In the genomic region with DNA sequence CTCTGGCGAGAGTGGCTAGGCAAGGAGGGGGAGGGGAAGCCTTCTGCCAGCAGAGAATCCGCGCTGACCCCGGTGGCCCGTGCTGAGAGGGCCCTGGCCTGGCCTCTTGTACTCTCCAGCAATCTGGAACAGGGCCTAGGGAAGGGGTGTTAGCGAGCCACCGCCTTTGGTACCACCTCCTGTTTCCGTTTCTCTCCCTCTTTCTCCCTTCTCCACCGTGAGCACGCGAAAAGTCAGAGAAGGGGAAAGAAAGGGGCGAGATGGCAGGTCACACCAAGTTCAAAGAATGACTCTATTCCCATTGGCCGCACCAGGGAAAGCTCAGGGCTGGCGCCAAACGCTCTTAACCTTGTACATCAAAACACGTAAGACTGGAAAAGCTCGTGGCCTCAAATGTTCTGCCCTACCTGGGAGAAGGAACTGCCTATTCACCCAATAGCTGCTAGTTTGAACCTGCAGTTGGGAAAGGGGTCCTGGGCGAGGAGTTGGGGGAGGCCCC, we compare ENCODE assay signal across 9 mouse cellular contexts. TPM values are rescaled to one million over a fixed set of nuclear protein-coding genes. Genes with fewer than 3 reads are reported as not detected.
DNase-seq lines count a peak whose midpoint lies in the region; ATAC-seq and TF ChIP-seq lines count a peak whose summit lies in the region.
"Had no signal": no experiment of that assay in that cellular context is flagged by ENCODE, and none has a peak within 500 bp of the region (broad histone marks: within the 10 kb centered on the region; RNA-seq: fewer than 3 reads in every experiment).

No protein-coding gene starts in this region.

- H3K9me3 ChIP-seq in limb, embryonic 14.5 days (ENCODE audit: control insufficient read depth, low read length): no peaks in the 10 kb centered on the region
- H3K9me3 ChIP-seq in stomach, postnatal 0 days (ENCODE audit: control insufficient read depth, low read length): no peaks in the 10 kb centered on the region

- peak overlapping the region; percentile 85 for H3K4me2 ChIP-seq in limb, embryonic 14.5 days (replicated peaks; ENCODE audit: low read depth, low read length, severe bottlenecking)
- H3K4me2 ChIP-seq in stomach, postnatal 0 days (replicated peaks; ENCODE audit: low read depth): peak overlapping the region; percentile 53

- no peak for TF ChIP-seq EP300 in heart, adult 2 months (IDR thresholded peaks at IDR 0.05; ENCODE audit: insufficient read depth, low read depth, low read length)
- TF ChIP-seq EP300 in stomach, postnatal 0 days (optimal IDR thresholded peaks at IDR 0.05): no peak

- peak overlapping the region; percentile 93 for H3K27ac ChIP-seq in heart, adult 2 months
- peak overlapping the region; percentile 90 for H3K27ac ChIP-seq in limb, embryonic 14.5 days (replicated peaks; ENCODE audit: low read depth, low read length)
- no peak overlapping the region for H3K27ac ChIP-seq in stomach, postnatal 0 days (replicated peaks)
- no peak overlapping the region for H3K27ac ChIP-seq in cerebellum, adult 2 months (ENCODE audit: insufficient read depth, low read length)

- no peaks in the 10 kb centered on the region for H3K36me3 ChIP-seq in heart, adult 2 months (ENCODE audit: control insufficient read depth, insufficient read depth, low read length)
- H3K36me3 ChIP-seq in limb, embryonic 14.5 days (ENCODE audit: control insufficient read depth, insufficient read depth, low read length): no peaks in the 10 kb centered on the region
- no peaks in the 10 kb centered on the region for H3K36me3 ChIP-seq in stomach, postnatal 0 days (ENCODE audit: control insufficient read depth, insufficient read depth, low read length)

- H3K79me2 ChIP-seq in heart, adult 2 months (replicated peaks; ENCODE audit: control insufficient read depth, insufficient read depth, low read length): no peaks in the 10 kb centered on the region

- intact Hi-C loops in heart, adult 2 months (cut with DNase I): no loop called here
- intact Hi-C loops in gastrocnemius, postnatal 14 days (cut with DNase I; ENCODE audit: low total_unique reads): no loop called here

- 42% methylated on average over 18 of the region's 18 CpGs for WGBS in heart, adult 2 months
- WGBS in limb, embryonic 14.5 days: 5% methylated on average over 17 of the region's 18 CpGs
- 34% methylated on average over 16 of the region's 18 CpGs for WGBS in stomach, postnatal 0 days
- WGBS in cerebellum, adult 2 months: 5% methylated on average over 18 of the region's 18 CpGs

- peak overlapping the region; percentile 58; the same call in 1 of the 2 replicates for H3K4me3 ChIP-seq in heart, adult 2 months
- peak overlapping the region; percentile 51 for H3K4me3 ChIP-seq in limb, embryonic 14.5 days (replicated peaks; ENCODE audit: low read length)
- 0 out of 2 replicates have a peak overlapping the region, but pooled peaks have one; percentile 1 for H3K4me3 ChIP-seq in stomach, postnatal 0 days (ENCODE audit: low read depth, low read length)
- no peak overlapping the region for H3K4me3 ChIP-seq in cerebellum, adult 2 months (replicated peaks; ENCODE audit: insufficient read depth, low read depth, low read length)

- no peak for TF ChIP-seq CTCF in heart, adult 2 months (IDR thresholded peaks at IDR 0.05)
- no peak for TF ChIP-seq CTCF in stomach, postnatal 0 days (IDR thresholded peaks at IDR 0.05; ENCODE audit: low read depth)
- no peak for TF ChIP-seq CTCF in cerebellum, adult 2 months (IDR thresholded peaks at IDR 0.05; ENCODE audit: borderline replicate concordance, insufficient read depth, low read depth, low read length)

- H3K9ac ChIP-seq in heart, adult 2 months (ENCODE audit: low read depth, low read length): no peak overlapping the region
- peak overlapping the region; percentile 83 for H3K9ac ChIP-seq in limb, embryonic 14.5 days (ENCODE audit: low read depth, low read length, severe bottlenecking)
- H3K9ac ChIP-seq in stomach, postnatal 0 days (ENCODE audit: low read length): peak overlapping the region; percentile 18; the same call in 1 of the 2 replicates

- TF ChIP-seq POLR2A in heart, adult 2 months (IDR thresholded peaks at IDR 0.05; ENCODE audit: insufficient read depth, low read depth, low read length): no peak
- TF ChIP-seq POLR2A in limb, embryonic 14.5 days (IDR thresholded peaks at IDR 0.05; ENCODE audit: borderline replicate concordance, extremely low read depth, insufficient read depth, insufficient read length): no peak
- no peak for TF ChIP-seq POLR2A in cerebellum, adult 2 months (IDR thresholded peaks at IDR 0.05; ENCODE audit: borderline replicate concordance, insufficient read depth, low read length)

- H3K4me1 ChIP-seq in heart, adult 2 months (ENCODE audit: control insufficient read depth, insufficient read depth, low read length): no peaks in the 10 kb centered on the region
- peaks cover 16% of the 10 kb centered on the region for H3K4me1 ChIP-seq in limb, embryonic 14.5 days (ENCODE audit: control insufficient read depth, insufficient read depth, low read length)
- H3K4me1 ChIP-seq in stomach, postnatal 0 days (replicated peaks; ENCODE audit: control insufficient read depth, insufficient read depth): no peaks in the 10 kb centered on the region; the same call in 1 of the 2 replicates
- H3K4me1 ChIP-seq in cerebellum, adult 2 months (ENCODE audit: control insufficient read depth, insufficient read depth, low read length): no peaks in the 10 kb centered on the region

- no peak for DNase-seq in heart, adult 2 months
- DNase-seq in heart, adult 8-10 months (ENCODE audit: low spot score): no peak
- peak; percentile 66 for DNase-seq in retina, embryonic 14.5 days (ENCODE audit: low spot score)
- DNase-seq in retina, postnatal 1 day: no peak
- DNase-seq in limb, embryonic 14.5 days (ENCODE audit: low spot score): no peak
- DNase-seq in stomach, postnatal 0 days (ENCODE audit: low spot score): no peak
- DNase-seq in cerebellum, adult 2 months: no peak
- DNase-seq in gastrocnemius, postnatal 14 days: no peak

- no peak for ATAC-seq in limb, embryonic 14.5 days (ENCODE audit: low FRiP score, low read depth)
- no peak for ATAC-seq in stomach, postnatal 0 days (ENCODE audit: low FRiP score, low TSS enrichment)

- peaks cover 9% of the 10 kb centered on the region; the same call in 1 of the 2 replicates for H3K27me3 ChIP-seq in heart, adult 2 months (ENCODE audit: control insufficient read depth, insufficient read depth, low read length)
- peaks cover 74% of the 10 kb centered on the region for H3K27me3 ChIP-seq in limb, embryonic 14.5 days (ENCODE audit: control insufficient read depth, insufficient read depth, low read length)
- H3K27me3 ChIP-seq in stomach, postnatal 0 days (ENCODE audit: control insufficient read depth, insufficient read depth, low read length): peaks cover 23% of the 10 kb centered on the region; the same call in 1 of the 2 replicates
- H3K27me3 ChIP-seq in cerebellum, adult 2 months (ENCODE audit: control insufficient read depth, insufficient read depth, low read length): peaks cover 8% of the 10 kb centered on the region; the same call in 1 of the 2 replicates

RNA-seq across cellular contexts. Expression of gene Tbx3, which starts 1.5 kb away (rescaled TPM):
- 10 to 100 TPM; 10.2 to 10.4 TPM for total RNA-seq in heart, adult 2 months (2021)
- polyA plus RNA-seq in heart, adult 2 months (2012; rRNA removed): 4.4 and 4.9 TPM in 2 replicates
- total RNA-seq in heart, adult 8-10 months (2022): 10 to 100 TPM in 3 of 4 experiments, 1 to 10 TPM in 1; 8.9 to 12.7 (median 10.2) TPM
- 18.6 and 28.2 TPM in 2 replicates for polyA plus RNA-seq in limb, embryonic 14.5 days (2012; rRNA removed)
- 23.9 and 27.6 TPM in 2 replicates for polyA plus RNA-seq in limb, embryonic 14.5 days (2014; fragmentation: Nextera tagmentation; extraction: Ambion mirVana)
- 6.8 and 7.5 TPM in 2 replicates for polyA plus RNA-seq in stomach, postnatal 0 days (2015; fragmentation: Nextera tagmentation; extraction: Ambion mirVana)
- polyA plus RNA-seq in cerebellum, adult 2 months (2012; rRNA removed): 1.4 and 1.6 TPM in 2 replicates
- total RNA-seq in gastrocnemius, postnatal 14 days (2021): 1 to 10 TPM; 6.5 to 9.4 TPM
- total RNA-seq: monocyte, adult 5-6 weeks had no signal

Comparison
In these comparisons a context has a peak if more than half of its experiments do, and no peak if none do; other contexts are left out.
1. H3K27ac ChIP-seq: peak in heart, adult 2 months (single experiment) and limb, embryonic 14.5 days (single experiment); none in stomach, postnatal 0 days (single experiment) and cerebellum, adult 2 months (single experiment).